Mouse (Mus musculus) intestine, embryonic 16.5 days (tissue): Measurements from ENCODE around the gene Qprt. TPM values are rescaled to one million over a fixed set of nuclear protein-coding genes. Genes with fewer than 3 reads are reported as not detected.

Experiments
- ATAC-seq: fragments of 200-750 bp; cut with Nextera tagmentation; 2 replicates; pipeline ENCODE4 v1.8.0; 2017; ENCODE audit warnings: moderate TSS enrichment, moderate library complexity
- H3K27ac ChIP-seq: fragments of 300-500 bp; sonication (generic); 2 replicates; pipeline ENCODE4 v1.5.1; 2014; ENCODE audit warnings: mild to moderate bottlenecking, low read length
- H3K27me3 ChIP-seq: fragments of 300-500 bp; sonication (generic); replicated peaks from 2 replicates; pipeline ENCODE4 v1.6.1; 2014; ENCODE audit warnings: low read length, control low read depth, mixed read lengths; ENCODE audit not compliant: control insufficient read depth, insufficient read depth
- H3K36me3 ChIP-seq: fragments of 300-500 bp; sonication (generic); 2 replicates; pipeline ENCODE4 v1.6.1; 2014; ENCODE audit warnings: low read length, control low read depth; ENCODE audit not compliant: control insufficient read depth, insufficient read depth
- H3K4me1 ChIP-seq: fragments of 300-500 bp; sonication (generic); 2 replicates; pipeline ENCODE4 v1.6.1; 2014; ENCODE audit warnings: low read length, control low read depth, mixed read lengths; ENCODE audit not compliant: control insufficient read depth, insufficient read depth
- H3K4me2 ChIP-seq: fragments of 300-500 bp; sonication (generic); 2 replicates; pipeline ENCODE4 v1.6.1; 2014; ENCODE audit warnings: low read depth, low read length, control low read depth
- H3K4me3 ChIP-seq: fragments of 300-500 bp; sonication (generic); 2 replicates; pipeline ENCODE4 v1.5.1; 2014; ENCODE audit warnings: mild to moderate bottlenecking, low read length
- H3K9ac ChIP-seq: fragments of 300-500 bp; sonication (generic); 2 replicates; pipeline ENCODE4 v1.6.1; 2014; ENCODE audit warnings: low read depth, low read length
- H3K9me3 ChIP-seq: fragments of 300-500 bp; sonication (generic); 2 replicates; pipeline ENCODE4 v1.6.1; 2016; ENCODE audit warnings: low read length, control low read depth; ENCODE audit not compliant: control insufficient read depth
- WGBS: fragments of 180-500 bp; shearing (Covaris S2); extraction: QIAGEN DNeasy Blood & Tissue Kit; methylation state at CpG from one replicate; pipeline ENCODE4 v1.1.7; 2014; 5-methylcytosine and 5-hydroxymethylcytosine counted together
- polyA plus RNA-seq: library from polyadenylated mRNA; unstranded; fragments of >200 nt; fragmentation: Nextera tagmentation; extraction: Ambion mirVana; gene quantifications from 2 replicates; pipeline ENCODE4 v1.2.1, GENCODE M21; 2015

Qprt gene
- polyA plus RNA-seq, 1 experiment from 2014 or later: 6.8 TPM

DNA sequence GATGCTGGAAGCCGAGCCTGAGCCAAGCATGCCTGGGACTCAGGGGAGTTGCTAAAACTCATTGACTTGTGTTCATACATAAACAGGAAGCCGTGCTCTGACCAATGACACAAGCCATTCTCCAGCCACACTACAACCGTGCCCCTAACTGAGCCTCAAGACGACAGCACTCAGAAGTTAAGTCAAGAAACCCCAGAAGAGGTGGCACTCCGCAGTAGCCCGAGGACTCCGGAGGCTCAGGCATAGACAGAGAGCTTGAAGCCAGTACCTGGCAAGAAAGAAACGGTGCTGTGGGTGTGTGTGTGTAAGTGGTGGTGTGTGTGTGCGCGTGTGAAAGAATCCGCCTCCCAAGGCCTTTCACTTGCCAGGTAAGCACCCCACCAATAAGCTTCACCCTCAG, 7.1 kb downstream of the Qprt start:
- no peak overlapping the region for H3K27ac ChIP-seq
- H3K4me2 ChIP-seq: no peak overlapping the region
- no peaks in the 10 kb centered on the region for H3K27me3 ChIP-seq
- no peaks in the 10 kb centered on the region for H3K36me3 ChIP-seq
- no peaks in the 10 kb centered on the region for H3K9me3 ChIP-seq
- H3K4me1 ChIP-seq: peaks cover 24% of the 10 kb centered on the region
- WGBS: 72% methylated on average over 11 of the region's 11 CpGs
- no peak for ATAC-seq
- no peak overlapping the region for H3K4me3 ChIP-seq
- H3K9ac ChIP-seq: no peak overlapping the region

GRCm38 (mm10) chr7:127113614-127114259, 8.3 kb downstream of the Qprt start:
- peak overlapping the region; percentile 66 for H3K27ac ChIP-seq
- no peak overlapping the region for H3K9ac ChIP-seq
- H3K27me3 ChIP-seq: no peaks in the 10 kb centered on the region
- H3K36me3 ChIP-seq: no peaks in the 10 kb centered on the region
- H3K9me3 ChIP-seq: no peaks in the 10 kb centered on the region
- 35% methylated on average over 12 of the region's 12 CpGs for WGBS
- peak; percentile 77 for ATAC-seq
- H3K4me1 ChIP-seq: peaks cover 22% of the 10 kb centered on the region
- H3K4me2 ChIP-seq: peak overlapping the region; percentile 18
- no peak overlapping the region for H3K4me3 ChIP-seq

- ATAC-seq: no peak
- Histone ChIP-seq H3K27me3 (no peaks in the 10 kb centered on the region), H3K36me3 (no peaks in the 10 kb centered on the region), H3K27ac (peak overlapping the region; percentile 66; the same call in 1 of the 2 replicates), H3K4me2 (no peak overlapping the region), H3K4me1 (peaks cover 19% of the 10 kb centered on the region), H3K4me3 (no peak overlapping the region), H3K9ac (no peak overlapping the region), H3K9me3 (no peaks in the 10 kb centered on the region)
- 39% methylated on average over 9 of the region's 9 CpGs for WGBS
These were observed 9.0 kb downstream of the Qprt start for GRCm38 (mm10) chr7:127112921-127113597.

DNA sequence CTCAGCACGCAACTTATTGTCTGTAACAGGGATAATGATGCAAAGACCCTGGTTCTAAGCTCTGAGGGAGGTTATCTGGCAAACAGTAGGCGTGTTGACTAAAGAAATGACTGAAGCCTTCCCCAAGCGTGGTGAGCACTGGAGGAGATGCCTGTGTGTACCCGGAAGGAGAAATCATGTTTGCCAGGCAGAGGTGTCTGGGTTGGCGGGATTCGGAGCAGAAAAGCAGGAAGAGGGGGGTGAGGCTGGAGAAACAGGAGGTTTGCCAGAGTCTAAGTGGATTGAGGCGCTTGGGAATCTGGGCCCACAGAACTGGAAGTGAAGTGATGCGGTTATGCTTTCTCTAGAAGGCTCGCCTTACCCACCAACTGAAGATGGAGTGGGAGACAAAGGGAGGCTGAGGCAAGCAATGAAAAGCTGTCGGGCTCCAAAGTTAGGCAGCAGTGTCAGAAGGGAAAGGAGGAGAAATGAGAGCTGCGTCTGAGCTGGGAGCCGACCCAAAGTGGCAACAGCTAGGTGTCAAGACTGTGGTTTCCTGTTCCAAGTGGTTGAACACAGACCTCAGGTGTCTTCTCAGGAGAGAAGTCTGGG, 9.7 kb downstream of the Qprt start:
- WGBS: 75% methylated on average over 12 of the region's 12 CpGs
- Histone ChIP-seq H3K4me3 (no peak overlapping the region), H3K4me2 (no peak overlapping the region), H3K9ac (no peak overlapping the region), H3K4me1 (peaks cover 14% of the 10 kb centered on the region), H3K27ac (no peak overlapping the region), H3K36me3 (no peaks in the 10 kb centered on the region), H3K9me3 (no peaks in the 10 kb centered on the region), H3K27me3 (no peaks in the 10 kb centered on the region)
- ATAC-seq: no peak

DNA sequence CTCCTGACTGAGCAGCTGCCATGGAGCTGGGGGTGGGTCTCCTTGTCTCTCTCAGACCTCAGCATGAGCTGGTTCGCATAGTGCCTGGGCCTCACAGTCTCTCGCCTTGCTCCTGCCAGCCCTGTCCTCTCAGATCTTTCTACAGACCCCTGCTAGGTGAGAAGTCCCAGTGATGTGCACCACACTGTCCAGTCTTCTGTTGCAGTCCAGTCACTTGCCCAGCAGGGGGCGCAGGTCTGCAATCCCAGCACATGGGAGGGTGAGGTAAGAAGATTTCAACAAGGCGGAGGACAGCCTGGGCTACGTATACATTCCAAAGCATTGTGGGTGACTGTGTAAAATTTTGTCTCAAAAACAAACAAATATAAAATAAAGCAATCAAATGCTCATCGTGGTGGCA, 10.6 kb downstream of the Qprt start:
- 39% methylated on average over 6 of the region's 6 CpGs for WGBS

GRCm38 (mm10) chr7:127110239-127111007, 11.6 kb downstream of the Qprt start:
- Histone ChIP-seq H3K4me3 (no peak overlapping the region), H3K27ac (no peak overlapping the region), H3K4me1 (peaks cover 14% of the 10 kb centered on the region), H3K9me3 (no peaks in the 10 kb centered on the region), H3K9ac (no peak overlapping the region), H3K4me2 (no peak overlapping the region), H3K36me3 (no peaks in the 10 kb centered on the region), H3K27me3 (no peaks in the 10 kb centered on the region)
- WGBS: 41% methylated on average over 18 of the region's 18 CpGs
- no peak for ATAC-seq

More for the DNA sequence above, 10.6 kb downstream of the Qprt start:
- no peaks in the 10 kb centered on the region for H3K36me3 ChIP-seq
- no peaks in the 10 kb centered on the region for H3K9me3 ChIP-seq
- H3K4me2 ChIP-seq: no peak overlapping the region
- no peak overlapping the region for H3K9ac ChIP-seq
- no peaks in the 10 kb centered on the region for H3K27me3 ChIP-seq
- H3K4me3 ChIP-seq: no peak overlapping the region
- H3K27ac ChIP-seq: no peak overlapping the region
- H3K4me1 ChIP-seq: peaks cover 14% of the 10 kb centered on the region
- no peak for ATAC-seq

DNA sequence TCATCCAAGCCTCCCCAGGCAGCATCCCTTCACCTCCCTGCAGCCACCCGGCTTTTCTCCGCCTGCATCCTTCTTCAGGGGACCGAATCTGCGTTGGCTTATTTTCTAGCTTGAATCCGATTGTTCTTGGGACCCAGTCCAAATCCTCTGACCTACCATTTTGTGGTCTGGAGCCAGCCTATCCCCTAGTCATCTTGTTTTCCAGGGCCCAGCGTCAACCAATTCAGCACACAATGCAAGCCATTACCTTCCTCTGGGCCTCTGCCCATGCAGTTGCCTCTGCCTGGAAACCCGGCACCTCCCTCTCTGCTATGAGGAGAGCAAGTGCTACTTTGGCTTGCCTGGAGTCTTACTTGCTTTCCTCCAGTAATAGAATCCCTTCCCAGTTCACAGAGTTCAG, 16.5 kb downstream of the Qprt start:
- no peaks in the 10 kb centered on the region for H3K36me3 ChIP-seq
- peaks cover 9% of the 10 kb centered on the region for H3K4me1 ChIP-seq
- H3K27ac ChIP-seq: no peak overlapping the region
- ATAC-seq: no peak
- H3K9me3 ChIP-seq: no peaks in the 10 kb centered on the region
- WGBS: 76% methylated on average over 7 of the region's 7 CpGs
- no peaks in the 10 kb centered on the region for H3K27me3 ChIP-seq
- no peak overlapping the region for H3K4me3 ChIP-seq
- H3K4me2 ChIP-seq: no peak overlapping the region
- no peak overlapping the region for H3K9ac ChIP-seq

GRCm38 (mm10) chr7:127104560-127105332, 17.3 kb downstream of the Qprt start:
- Histone ChIP-seq H3K4me1 (peaks cover 9% of the 10 kb centered on the region), H3K36me3 (no peaks in the 10 kb centered on the region), H3K27me3 (no peaks in the 10 kb centered on the region), H3K4me3 (peak overlapping the region; percentile 40), H3K4me2 (peak overlapping the region; percentile 57), H3K9me3 (no peaks in the 10 kb centered on the region), H3K9ac (peak overlapping the region; percentile 64), H3K27ac (peak overlapping the region; percentile 43; the same call in 1 of the 2 replicates)
- peak; percentile 89 for ATAC-seq
- 13% methylated on average over 17 of the region's 17 CpGs for WGBS
